Mouse (Mus musculus) C3H10T1/2 (cell line): ENCODE data around the gene Gm7298. TPM values are rescaled to one million over a fixed set of nuclear protein-coding genes. Genes with fewer than 3 reads are reported as not detected.

Experiments used
- polyA plus RNA-seq, 2 experiments: library from polyadenylated mRNA; unstranded; fragments of >200 nt; fragmentation: generic; extraction: Trizol; gene quantifications; one replicate each; pipeline ENCODE4 v1.2.1; 2012; ENCODE audit warnings: missing spikeins in 2 of 2

Gm7298 gene
- not detected for polyA plus RNA-seq

GRCm38 (mm10) chr6:121732632-121733031 is at the start of gene Gm7298:
Gene Gm7298 (plus strand): TSS chr6:121732932.

DNA sequence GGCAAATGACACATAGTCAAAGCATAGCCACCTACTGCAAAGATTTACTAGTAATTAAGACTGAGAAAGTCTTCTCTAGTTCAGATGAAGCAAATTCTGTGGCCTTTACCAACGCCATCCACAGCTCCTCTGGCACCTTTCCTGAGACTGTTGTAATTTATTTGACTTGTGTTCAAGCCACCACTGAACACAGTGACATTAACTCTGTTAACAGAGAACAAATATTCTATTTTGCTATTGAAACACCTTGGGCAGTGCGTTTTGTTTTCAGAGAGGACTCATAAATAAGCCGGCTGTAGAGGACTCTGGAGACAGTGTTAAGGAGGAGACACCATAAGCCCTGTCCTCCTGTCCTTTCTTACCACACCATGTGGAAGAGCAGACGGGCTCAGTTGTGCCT is 105.5 kb downstream of the Gm7298 start, which contains the start of gene Mug1:
Mug1 (plus strand) TSS at position 271 of the 400 bp plus-strand sequence.

Other genes starting within 250 kb of the Gm7298 start
- not detected for gene A2m, start 97.6 kb upstream of the Gm7298 start, polyA plus RNA-seq
- gene Mug1, start 105.6 kb downstream of the Gm7298 start, polyA plus RNA-seq: not detected